Mouse (Mus musculus): ENCODE data around the gene Rdh1. TPM values are rescaled to one million over a fixed set of nuclear protein-coding genes. Genes with fewer than 3 reads are reported as not detected.
"Not testable (repeated sequence)": the region's sequence is repeated elsewhere in the genome, so short reads cannot be mapped to it uniquely, and the experiment has no call there.

The Rdh1 gene
- total and polyA plus RNA-seq, 2 experiments from 2014 or later: not detected

DNA sequence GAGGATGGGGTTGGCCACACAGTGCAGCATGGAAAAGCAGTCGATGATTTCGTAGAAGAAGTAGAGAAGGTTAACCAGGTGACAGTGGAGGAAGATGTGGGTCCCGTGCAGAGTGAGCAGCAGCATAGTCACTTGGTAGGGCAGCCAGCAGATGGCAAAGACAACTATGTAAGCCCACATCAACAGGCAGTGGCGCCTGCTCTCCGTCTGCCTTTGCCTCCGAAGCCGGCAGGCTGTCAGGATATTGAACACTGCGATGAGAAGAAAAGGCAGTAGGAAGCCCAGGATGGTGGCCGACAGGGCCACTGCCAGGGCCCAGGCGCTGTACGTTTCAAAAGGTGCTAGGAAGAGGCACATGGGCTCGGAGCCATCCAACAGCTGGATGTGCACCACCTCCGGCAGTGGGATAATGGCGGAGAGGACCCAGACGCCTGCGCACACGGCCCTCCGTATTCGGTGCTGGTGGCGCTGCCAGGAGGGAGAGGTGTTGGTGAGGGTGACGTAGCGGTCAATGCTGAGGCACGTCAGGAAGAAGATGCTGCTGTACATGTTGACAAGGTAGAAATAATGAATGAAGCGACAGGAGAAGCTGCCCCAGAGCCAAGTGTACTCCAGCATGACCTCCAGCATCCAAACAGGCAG lies 9.3 kb upstream of the Rdh1 start:
- WGBS: 34% methylated on average over 24 of the region's 24 CpGs
- Histone ChIP-seq H3K4me1 (ENCODE audit: control insufficient read depth, insufficient read depth) (peaks cover 6% of the 10 kb centered on the region; the same call in 1 of the 2 replicates), H3K4me3 (ENCODE audit: low read depth, low read length) (peak overlapping the region; percentile 39), H3K27ac (ENCODE audit: low read depth) (peak overlapping the region; percentile 52), H3K27me3 (ENCODE audit: control insufficient read depth, insufficient read depth, low read length) (no peaks in the 10 kb centered on the region), H3K9ac (replicated peaks; ENCODE audit: low read depth, low read length) (peak overlapping the region; percentile 50), H3K9me3 (replicated peaks; ENCODE audit: control insufficient read depth, low read length) (no peaks in the 10 kb centered on the region), H3K4me2 (ENCODE audit: low read depth, low read length) (peak overlapping the region; percentile 57), H3K36me3 (replicated peaks; ENCODE audit: control insufficient read depth, insufficient read depth, low read length) (peaks cover 23% of the 10 kb centered on the region; the same call in 1 of the 2 replicates)
- TF ChIP-seq EP300 (IDR thresholded peaks at IDR 0.05; ENCODE audit: low read depth): no peak
- TF ChIP-seq CTCF (IDR thresholded peaks at IDR 0.05; ENCODE audit: low read depth): no peak
- no peak for DNase-seq (ENCODE audit: low spot score)
- no peak for ATAC-seq (ENCODE audit: insufficient read depth, low read depth)

DNA sequence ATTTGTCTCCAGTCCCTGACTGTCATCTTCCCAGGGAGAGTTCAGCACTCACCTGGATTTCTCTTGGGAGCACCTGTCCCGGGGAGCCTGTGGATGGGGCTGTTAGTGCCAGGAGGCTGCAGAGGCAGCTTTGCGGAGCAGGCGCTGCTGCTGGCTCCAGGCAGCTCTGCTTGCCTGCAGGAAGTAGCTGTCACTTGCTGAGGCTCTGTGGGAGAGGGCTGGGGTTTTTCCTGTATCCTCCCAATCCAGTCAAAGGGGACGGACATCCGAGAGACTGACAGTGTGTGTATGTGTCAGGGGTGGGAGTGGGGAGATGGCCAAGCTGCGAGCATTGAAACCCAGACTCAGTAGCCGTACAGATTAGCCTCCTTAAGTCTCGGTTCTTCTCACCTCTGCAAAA lies 8.0 kb upstream of the Rdh1 start, which contains the start of gene Gpr182:
Gene Gpr182, minus strand, starts transcription at position 185 of the 400 bp plus-strand sequence.
- ATAC-seq (ENCODE audit: insufficient read depth, low read depth) (peak; percentile 62), DNase-seq (ENCODE audit: low spot score) (peak; percentile 63)
- H3K36me3 ChIP-seq (replicated peaks; ENCODE audit: control insufficient read depth, insufficient read depth, low read length): peaks cover 12% of the 10 kb centered on the region; the same call in 1 of the 2 replicates
- H3K27ac ChIP-seq (ENCODE audit: low read depth): peak within 1 kb of the TSS; percentile 34; the same call in 1 of the 2 replicates
- H3K4me1 ChIP-seq (ENCODE audit: control insufficient read depth, insufficient read depth): peaks cover 11% of the 10 kb centered on the region; the same call in 1 of the 2 replicates
- no peak for TF ChIP-seq EP300 (IDR thresholded peaks at IDR 0.05; ENCODE audit: low read depth)
- no peak for TF ChIP-seq CTCF (IDR thresholded peaks at IDR 0.05; ENCODE audit: low read depth)
- no peaks in the 10 kb centered on the region for H3K9me3 ChIP-seq (replicated peaks; ENCODE audit: control insufficient read depth, low read length)
- H3K4me3 ChIP-seq (ENCODE audit: low read depth, low read length): peak within 1 kb of the TSS; percentile 39
- H3K9ac ChIP-seq (replicated peaks; ENCODE audit: low read depth, low read length): peak within 1 kb of the TSS; percentile 26; the same call in 1 of the 2 replicates
- 41% methylated on average over 8 of the region's 8 CpGs for WGBS
- H3K4me2 ChIP-seq (ENCODE audit: low read depth, low read length): peak within 1 kb of the TSS; percentile 57
- H3K27me3 ChIP-seq (ENCODE audit: control insufficient read depth, insufficient read depth, low read length): no peaks in the 10 kb centered on the region

DNA sequence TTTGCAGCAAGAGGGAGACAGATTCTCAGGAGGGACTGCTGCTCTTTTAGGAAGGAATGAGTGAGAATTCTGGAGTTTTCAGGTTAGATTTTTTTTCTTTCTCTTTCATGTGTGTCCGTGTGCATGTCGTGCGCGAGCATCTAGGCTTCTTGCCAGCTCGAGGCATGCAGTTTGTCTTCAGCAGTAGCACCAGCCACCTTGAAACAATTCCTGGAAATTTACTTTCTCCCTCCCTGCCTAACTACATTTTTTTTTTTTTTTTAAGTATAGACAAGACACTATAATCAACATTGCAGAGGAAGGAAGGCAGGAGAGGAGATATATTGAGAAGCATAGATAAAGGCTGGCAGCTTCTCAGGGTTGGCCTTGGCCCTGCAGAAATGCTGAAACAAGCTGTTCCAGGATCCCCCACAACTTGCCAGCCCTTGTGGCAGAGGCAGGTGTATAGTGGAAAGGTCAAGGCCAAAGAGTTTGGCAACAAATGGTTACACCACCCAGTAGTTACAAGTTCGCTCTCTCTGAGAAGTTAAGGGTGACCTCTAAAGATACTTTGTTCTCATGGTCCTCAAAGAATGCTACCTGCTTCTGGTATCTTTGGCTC lies 4.9 kb upstream of the Rdh1 start:
- no peak for ATAC-seq (ENCODE audit: insufficient read depth, low read depth)
- Histone ChIP-seq H3K27ac (ENCODE audit: low read depth) (peak overlapping the region; percentile 54), H3K9ac (replicated peaks; ENCODE audit: low read depth, low read length) (no peak overlapping the region), H3K4me3 (ENCODE audit: low read depth, low read length) (no peak overlapping the region), H3K9me3 (replicated peaks; ENCODE audit: control insufficient read depth, low read length) (no peaks in the 10 kb centered on the region), H3K36me3 (replicated peaks; ENCODE audit: control insufficient read depth, insufficient read depth, low read length) (no peaks in the 10 kb centered on the region), H3K4me2 (ENCODE audit: low read depth, low read length) (no peak overlapping the region), H3K27me3 (ENCODE audit: control insufficient read depth, insufficient read depth, low read length) (no peaks in the 10 kb centered on the region), H3K4me1 (ENCODE audit: control insufficient read depth, insufficient read depth) (peaks cover 11% of the 10 kb centered on the region; the same call in 1 of the 2 replicates)
- no peak for TF ChIP-seq CTCF (IDR thresholded peaks at IDR 0.05; ENCODE audit: low read depth)
- peak; percentile 58; the same call in 1 of the 2 replicates for TF ChIP-seq EP300 (IDR thresholded peaks at IDR 0.05; ENCODE audit: low read depth)
- WGBS: 40% methylated on average over 6 of the region's 6 CpGs
- DNase-seq (ENCODE audit: low spot score): no peak

DNA sequence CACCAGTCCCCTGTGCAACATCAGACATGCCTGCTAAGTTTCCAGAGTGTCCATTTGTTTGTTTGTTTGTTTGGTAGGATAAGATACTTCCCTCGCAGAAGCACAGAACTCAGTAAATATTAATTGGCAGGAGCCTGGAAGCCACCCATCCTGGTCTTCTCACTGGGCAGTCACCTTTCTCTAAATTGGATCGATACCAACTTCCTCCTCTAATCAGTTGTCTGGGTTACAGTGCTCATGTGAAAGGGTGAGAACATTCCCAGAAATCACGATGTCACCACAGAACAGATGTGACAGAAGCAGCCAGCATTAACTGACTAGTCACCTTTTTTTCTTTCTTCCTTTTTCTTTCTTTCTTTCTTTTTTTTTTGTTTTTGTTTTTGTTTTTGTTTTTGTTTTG lies 4.3 kb upstream of the Rdh1 start:
- 30% methylated on average over 3 of the region's 3 CpGs for WGBS

DNA sequence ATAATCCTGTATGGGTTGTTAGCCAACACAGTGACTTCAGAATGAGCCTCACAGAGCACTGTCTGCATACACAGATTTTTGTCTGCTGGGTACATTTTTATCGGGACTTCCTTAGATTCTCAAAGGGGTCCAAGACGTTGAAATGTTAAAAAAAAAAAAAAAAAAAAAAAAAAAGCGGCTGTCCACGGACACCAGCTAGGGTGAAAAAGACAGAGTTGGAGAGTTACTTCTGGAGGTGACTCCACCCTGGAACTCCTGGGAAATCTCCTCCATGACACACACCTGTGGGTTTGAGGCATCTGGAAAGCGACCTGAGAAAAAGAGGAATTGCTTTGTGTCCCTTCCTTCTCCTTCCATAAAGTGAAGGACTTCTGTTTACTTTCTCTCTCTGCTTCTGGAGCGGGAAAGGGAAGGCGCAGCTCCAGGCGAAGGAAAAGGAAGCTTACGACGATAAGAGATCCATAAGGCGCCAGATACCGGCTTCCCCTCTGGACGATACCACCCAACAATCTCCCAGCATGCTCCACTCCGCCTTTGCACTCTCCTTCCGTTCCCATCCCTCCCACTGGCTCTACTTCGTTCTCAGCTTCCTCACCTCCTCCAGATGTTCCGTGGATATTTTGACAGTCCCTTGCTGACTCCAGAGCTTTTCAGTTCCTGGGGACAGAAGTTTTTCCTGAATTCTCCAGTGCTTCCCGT lies 3.6 kb upstream of the Rdh1 start:
- Histone ChIP-seq H3K4me3 (ENCODE audit: low read depth, low read length) (peak overlapping the region; percentile 32), H3K36me3 (replicated peaks; ENCODE audit: control insufficient read depth, insufficient read depth, low read length) (no peaks in the 10 kb centered on the region), H3K9ac (replicated peaks; ENCODE audit: low read depth, low read length) (no peak overlapping the region), H3K4me2 (ENCODE audit: low read depth, low read length) (peak overlapping the region; percentile 57), H3K9me3 (replicated peaks; ENCODE audit: control insufficient read depth, low read length) (no peaks in the 10 kb centered on the region), H3K27ac (ENCODE audit: low read depth) (peak overlapping the region; percentile 64), H3K4me1 (ENCODE audit: control insufficient read depth, insufficient read depth) (peaks cover 11% of the 10 kb centered on the region; the same call in 1 of the 2 replicates), H3K27me3 (ENCODE audit: control insufficient read depth, insufficient read depth, low read length) (no peaks in the 10 kb centered on the region)
- TF ChIP-seq CTCF (IDR thresholded peaks at IDR 0.05; ENCODE audit: low read depth) (no peak), EP300 (IDR thresholded peaks at IDR 0.05; ENCODE audit: low read depth) (no peak)
- ATAC-seq (ENCODE audit: insufficient read depth, low read depth) (peak; percentile 60), DNase-seq (ENCODE audit: low spot score) (peak; percentile 65)
- 19% methylated on average over 17 of the region's 18 CpGs for WGBS

More for the DNA sequence above, 4.3 kb upstream of the Rdh1 start:
- Histone ChIP-seq H3K27ac (ENCODE audit: low read depth) (peak overlapping the region; percentile 54; the same call in 1 of the 2 replicates), H3K4me2 (ENCODE audit: low read depth, low read length) (no peak overlapping the region), H3K9ac (replicated peaks; ENCODE audit: low read depth, low read length) (no peak overlapping the region), H3K4me3 (ENCODE audit: low read depth, low read length) (no peak overlapping the region), H3K27me3 (ENCODE audit: control insufficient read depth, insufficient read depth, low read length) (no peaks in the 10 kb centered on the region), H3K36me3 (replicated peaks; ENCODE audit: control insufficient read depth, insufficient read depth, low read length) (no peaks in the 10 kb centered on the region), H3K4me1 (ENCODE audit: control insufficient read depth, insufficient read depth) (peaks cover 11% of the 10 kb centered on the region; the same call in 1 of the 2 replicates), H3K9me3 (replicated peaks; ENCODE audit: control insufficient read depth, low read length) (no peaks in the 10 kb centered on the region)
- no peak for ATAC-seq (ENCODE audit: insufficient read depth, low read depth)
- no peak for DNase-seq (ENCODE audit: low spot score)
- no peak for TF ChIP-seq CTCF (IDR thresholded peaks at IDR 0.05; ENCODE audit: low read depth)
- no peak for TF ChIP-seq EP300 (IDR thresholded peaks at IDR 0.05; ENCODE audit: low read depth)

DNA sequence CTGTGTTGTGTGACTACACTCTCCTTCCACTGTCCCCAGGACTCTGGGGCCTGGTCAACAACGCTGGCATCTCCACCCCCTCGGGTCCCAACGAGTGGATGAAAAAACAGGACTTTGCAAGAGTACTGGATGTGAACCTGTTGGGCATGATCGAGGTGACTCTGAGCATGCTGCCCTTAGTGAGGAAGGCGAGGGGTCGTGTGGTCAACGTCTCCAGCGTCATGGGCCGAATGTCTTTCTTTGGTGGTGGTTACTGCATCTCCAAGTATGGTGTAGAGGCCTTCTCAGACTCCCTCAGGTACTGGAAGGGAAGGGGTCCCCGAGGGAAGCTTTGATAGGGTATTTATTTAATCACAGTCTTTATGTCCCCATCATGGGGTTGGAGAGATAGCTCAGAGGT lies 3.4 kb downstream of the Rdh1 start:
- 77% methylated on average over 10 of the region's 10 CpGs for WGBS
- DNase-seq (ENCODE audit: low spot score); ATAC-seq (ENCODE audit: insufficient read depth, low read depth); H3K27me3 ChIP-seq (ENCODE audit: control insufficient read depth, insufficient read depth, low read length); H3K36me3 ChIP-seq (replicated peaks; ENCODE audit: control insufficient read depth, insufficient read depth, low read length); H3K4me2 ChIP-seq (ENCODE audit: low read depth, low read length); H3K4me1 ChIP-seq (ENCODE audit: control insufficient read depth, insufficient read depth); H3K4me3 ChIP-seq (ENCODE audit: low read depth, low read length); H3K27ac ChIP-seq (ENCODE audit: low read depth); H3K9ac ChIP-seq (replicated peaks; ENCODE audit: low read depth, low read length); H3K9me3 ChIP-seq (replicated peaks; ENCODE audit: control insufficient read depth, low read length): not testable (repeated sequence)

Data from heart, postnatal 0 days (tissue).